Mouse (Mus musculus) hindbrain, embryonic 16.5 days (tissue): ENCODE measurements around the gene Txndc9. TPM values are rescaled to one million over a fixed set of nuclear protein-coding genes. Genes with fewer than 3 reads are reported as not detected.
"Not testable (repeated sequence)": the region's sequence is repeated elsewhere in the genome, so short reads cannot be mapped to it uniquely, and the experiment has no call there.

Experiments used
- ATAC-seq: fragments of 200-750 bp; cut with Nextera tagmentation; 2 replicates; pipeline ENCODE4 v1.8.0; 2017; ENCODE audit warnings: moderate TSS enrichment, moderate library complexity
- H3K27ac ChIP-seq: fragments of 300-500 bp; sonication (generic); 2 replicates; pipeline ENCODE4 v1.5.1; 2014; ENCODE audit warnings: low read depth, mild to moderate bottlenecking, control low read depth, low read length, moderate library complexity
- H3K27me3 ChIP-seq: fragments of 300-500 bp; sonication (generic); replicated peaks from 2 replicates; pipeline ENCODE4 v1.6.1; 2014; ENCODE audit warnings: low read length; ENCODE audit not compliant: control insufficient read depth, insufficient read depth
- H3K36me3 ChIP-seq: fragments of 300-500 bp; sonication (generic); 2 replicates; pipeline ENCODE4 v1.6.1; 2014; ENCODE audit warnings: mild to moderate bottlenecking, low read length, moderate library complexity, mixed read lengths; ENCODE audit not compliant: control insufficient read depth, insufficient read depth
- H3K4me1 ChIP-seq: fragments of 300-500 bp; sonication (generic); 2 replicates; pipeline ENCODE4 v1.6.1; 2014; ENCODE audit warnings: low read depth, low read length; ENCODE audit not compliant: control insufficient read depth, insufficient read depth
- H3K4me2 ChIP-seq: fragments of 300-500 bp; sonication (generic); 2 replicates; pipeline ENCODE4 v1.6.1; 2014; ENCODE audit warnings: mild to moderate bottlenecking, low read length, control low read depth, moderate library complexity
- H3K4me3 ChIP-seq: fragments of 300-500 bp; sonication (generic); 2 replicates; pipeline ENCODE4 v1.5.1; 2014; ENCODE audit warnings: mild to moderate bottlenecking, low read length, control low read depth, moderate library complexity
- H3K9ac ChIP-seq: fragments of 300-500 bp; sonication (generic); 2 replicates; pipeline ENCODE4 v1.6.1; 2014; ENCODE audit warnings: low read depth, mild to moderate bottlenecking, control low read depth, low read length, moderate library complexity
- H3K9me3 ChIP-seq: fragments of 300-500 bp; sonication (generic); 2 replicates; pipeline ENCODE4 v1.6.1; 2014; ENCODE audit warnings: mild to moderate bottlenecking, low read length, moderate library complexity; ENCODE audit not compliant: control insufficient read depth
- WGBS: fragments of 180-500 bp; shearing (Covaris S2); extraction: QIAGEN DNeasy Blood & Tissue Kit; methylation state at CpG from one replicate; pipeline ENCODE4 v1.1.7; 2014; 5-methylcytosine and 5-hydroxymethylcytosine counted together
- polyA plus RNA-seq: library from polyadenylated mRNA; unstranded; fragments of >200 nt; fragmentation: Nextera tagmentation; extraction: Ambion mirVana; gene quantifications from 2 replicates; pipeline ENCODE4 v1.2.1, GENCODE M21; 2015

Txndc9 gene
- polyA plus RNA-seq, 1 experiment from 2014 or later: 136 TPM

DNA sequence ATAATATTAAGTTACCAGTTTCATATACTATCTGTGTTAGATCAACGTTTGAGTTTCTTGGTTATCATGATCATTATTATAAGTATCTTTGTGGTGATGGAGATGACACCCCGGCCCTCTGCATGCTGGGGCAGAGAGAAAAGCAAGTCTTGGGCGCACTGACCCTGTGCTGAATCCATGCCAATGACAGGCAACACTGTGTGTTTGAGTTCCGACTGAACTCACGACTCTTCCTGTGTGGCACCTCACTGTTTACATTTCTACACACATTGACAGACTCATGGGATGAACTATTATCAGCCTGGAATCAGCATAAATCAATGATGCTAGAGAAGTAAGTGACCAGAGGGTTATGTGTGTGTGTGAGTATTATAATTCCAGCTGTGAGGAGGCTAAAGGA, 9.8 kb downstream of the Txndc9 start:
- H3K4me3 ChIP-seq: no peak overlapping the region
- no peak overlapping the region for H3K27ac ChIP-seq
- H3K36me3 ChIP-seq: peaks cover 42% of the 10 kb centered on the region
- no peaks in the 10 kb centered on the region for H3K4me1 ChIP-seq
- no peak for ATAC-seq
- no peaks in the 10 kb centered on the region for H3K9me3 ChIP-seq
- H3K27me3 ChIP-seq: no peaks in the 10 kb centered on the region
- H3K9ac ChIP-seq: no peak overlapping the region
- 96% methylated on average over 5 of the region's 5 CpGs for WGBS
- no peak overlapping the region for H3K4me2 ChIP-seq

DNA sequence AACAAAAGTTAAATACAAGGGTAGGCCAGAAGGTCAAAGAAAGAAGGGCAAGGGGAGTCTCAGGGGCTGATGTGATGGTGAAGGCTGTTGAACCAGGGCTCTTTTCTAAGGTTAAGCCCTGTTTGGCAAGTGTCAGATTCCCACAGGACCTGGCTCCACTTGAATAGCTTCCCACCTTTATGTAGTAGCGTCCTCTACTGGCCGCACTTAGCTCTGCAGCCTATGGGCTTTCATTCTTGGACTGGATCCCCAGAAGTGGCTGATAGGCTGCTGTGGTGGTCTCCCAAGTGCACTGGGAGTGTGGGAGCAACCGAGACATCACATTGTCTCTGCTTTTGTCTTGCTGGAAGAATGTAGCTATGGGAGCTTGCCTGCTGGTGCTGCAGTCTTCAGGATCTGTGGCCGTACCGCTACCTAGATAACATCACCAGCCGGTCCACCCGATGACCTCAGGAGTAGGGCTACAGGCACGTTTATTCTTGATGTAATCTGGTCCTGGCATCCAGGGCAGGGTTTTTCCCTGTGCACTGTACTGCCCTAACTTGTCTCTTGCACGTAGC, 11.8 kb downstream of the Txndc9 start:
- peaks cover 32% of the 10 kb centered on the region for H3K36me3 ChIP-seq
- no peaks in the 10 kb centered on the region for H3K27me3 ChIP-seq
- 81% methylated on average over 9 of the region's 9 CpGs for WGBS
- H3K9ac ChIP-seq: no peak overlapping the region
- no peak; the same call in 1 of the 2 replicates for ATAC-seq
- no peak overlapping the region for H3K4me3 ChIP-seq
- H3K27ac ChIP-seq: no peak overlapping the region
- H3K4me1 ChIP-seq: no peaks in the 10 kb centered on the region
- no peaks in the 10 kb centered on the region for H3K9me3 ChIP-seq
- H3K4me2 ChIP-seq: no peak overlapping the region

DNA sequence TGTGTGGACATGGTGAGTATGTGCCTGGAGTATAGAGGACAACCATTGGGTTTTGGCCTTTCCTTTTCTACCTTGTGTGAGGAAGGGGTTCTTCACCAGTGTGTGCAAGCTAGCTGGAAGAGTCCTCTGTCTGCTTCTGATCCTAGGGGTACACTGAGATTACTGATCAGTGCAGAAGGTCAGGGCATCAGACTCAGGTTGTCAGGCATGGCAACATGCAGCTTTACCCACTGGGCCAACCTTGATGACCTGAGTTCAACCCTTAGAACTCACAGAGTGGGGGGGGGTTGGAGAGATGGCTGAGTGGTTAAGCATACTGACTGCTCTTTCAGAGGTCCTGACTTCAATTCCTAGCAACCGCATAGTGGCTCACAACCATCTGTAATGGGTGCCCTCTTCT, 13.4 kb downstream of the Txndc9 start:
- no peaks in the 10 kb centered on the region for H3K9me3 ChIP-seq
- ATAC-seq: 0 out of 2 replicates have a peak, but pooled peaks have one; percentile 30
- H3K27me3 ChIP-seq: no peaks in the 10 kb centered on the region
- no peak overlapping the region for H3K27ac ChIP-seq
- H3K4me3 ChIP-seq: no peak overlapping the region
- no peak overlapping the region for H3K4me2 ChIP-seq
- H3K36me3 ChIP-seq: peaks cover 23% of the 10 kb centered on the region
- H3K9ac ChIP-seq: no peak overlapping the region
- 85% methylated on average over 1 of the region's 1 CpGs for WGBS
- no peaks in the 10 kb centered on the region for H3K4me1 ChIP-seq

DNA sequence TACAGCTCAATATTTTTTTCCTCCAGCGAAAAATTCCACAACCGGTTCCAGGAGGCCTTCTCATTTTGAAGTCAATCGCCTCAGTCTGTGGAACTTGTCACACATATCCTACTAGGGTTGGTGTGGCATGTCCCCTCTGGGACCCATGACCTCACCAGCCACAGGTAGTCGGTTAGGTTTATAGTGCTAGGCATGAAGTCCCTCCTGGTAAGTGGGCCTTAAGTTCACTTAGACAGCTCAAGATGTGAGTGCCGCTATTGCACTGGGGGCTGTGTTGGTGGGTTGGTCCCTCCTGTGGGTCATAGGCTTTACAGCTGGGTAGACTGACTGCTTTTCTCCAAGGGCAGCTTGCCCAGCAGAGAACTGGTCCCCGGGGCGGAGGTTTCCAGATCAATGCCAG, 20.4 kb downstream of the Txndc9 start:
- no peak overlapping the region for H3K4me3 ChIP-seq
- H3K27me3 ChIP-seq: no peaks in the 10 kb centered on the region
- H3K36me3 ChIP-seq: no peaks in the 10 kb centered on the region
- no peak overlapping the region for H3K27ac ChIP-seq
- no peaks in the 10 kb centered on the region for H3K4me1 ChIP-seq
- no peak overlapping the region for H3K4me2 ChIP-seq
- H3K9me3 ChIP-seq: no peaks in the 10 kb centered on the region
- no peak overlapping the region for H3K9ac ChIP-seq
- no peak for ATAC-seq
- WGBS: 91% methylated on average over 7 of the region's 7 CpGs

DNA sequence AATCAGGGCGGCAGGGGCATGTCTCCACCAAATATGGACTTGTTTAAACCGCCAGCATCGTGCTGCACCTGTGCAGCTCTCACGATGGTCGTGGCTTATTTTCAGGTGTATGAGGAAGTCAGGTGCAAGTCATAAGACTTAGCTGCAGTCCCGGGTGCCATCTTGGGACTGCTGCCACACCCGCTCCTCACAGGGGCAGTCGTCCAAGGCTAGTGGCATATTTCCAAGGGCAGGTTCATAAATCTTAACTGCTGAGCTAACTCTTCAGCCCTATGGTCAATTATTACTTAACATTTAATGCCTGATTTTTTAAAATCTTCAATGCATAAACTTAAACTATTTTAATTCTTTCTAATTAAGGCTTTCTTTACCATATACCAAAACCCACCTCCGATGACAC, 21.0 kb downstream of the Txndc9 start:
- WGBS: 73% methylated on average over 9 of the region's 9 CpGs
- H3K27me3 ChIP-seq, H3K4me3 ChIP-seq, H3K9ac ChIP-seq, H3K4me1 ChIP-seq, H3K9me3 ChIP-seq, ATAC-seq, H3K27ac ChIP-seq, H3K36me3 ChIP-seq, H3K4me2 ChIP-seq: not testable (repeated sequence)

DNA sequence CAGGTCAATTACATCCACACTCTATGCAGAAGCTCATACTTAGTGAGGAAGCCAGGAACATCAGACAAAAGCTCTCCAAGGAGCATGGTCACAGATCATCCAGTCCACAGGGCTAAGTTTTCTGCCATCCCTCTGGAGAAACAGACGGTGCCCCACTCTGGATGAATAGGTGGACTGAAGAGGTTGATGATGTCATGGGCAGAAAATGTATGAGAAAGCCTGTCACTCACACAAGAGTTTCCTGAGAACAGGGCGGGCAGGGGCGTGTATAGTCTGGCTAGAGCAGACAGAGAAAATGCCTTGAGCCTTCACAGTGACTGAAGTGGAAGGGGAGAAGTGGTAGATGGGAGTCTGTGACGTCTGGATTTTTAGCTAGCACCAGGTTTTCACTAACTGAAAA, 26.2 kb downstream of the Txndc9 start:
- no peaks in the 10 kb centered on the region for H3K36me3 ChIP-seq
- no peak overlapping the region for H3K4me3 ChIP-seq
- no peak overlapping the region for H3K27ac ChIP-seq
- H3K9me3 ChIP-seq: no peaks in the 10 kb centered on the region
- no peak overlapping the region for H3K9ac ChIP-seq
- H3K27me3 ChIP-seq: no peaks in the 10 kb centered on the region
- H3K4me1 ChIP-seq: no peaks in the 10 kb centered on the region
- ATAC-seq: no peak
- 65% methylated on average over 4 of the region's 4 CpGs for WGBS
- H3K4me2 ChIP-seq: no peak overlapping the region

DNA sequence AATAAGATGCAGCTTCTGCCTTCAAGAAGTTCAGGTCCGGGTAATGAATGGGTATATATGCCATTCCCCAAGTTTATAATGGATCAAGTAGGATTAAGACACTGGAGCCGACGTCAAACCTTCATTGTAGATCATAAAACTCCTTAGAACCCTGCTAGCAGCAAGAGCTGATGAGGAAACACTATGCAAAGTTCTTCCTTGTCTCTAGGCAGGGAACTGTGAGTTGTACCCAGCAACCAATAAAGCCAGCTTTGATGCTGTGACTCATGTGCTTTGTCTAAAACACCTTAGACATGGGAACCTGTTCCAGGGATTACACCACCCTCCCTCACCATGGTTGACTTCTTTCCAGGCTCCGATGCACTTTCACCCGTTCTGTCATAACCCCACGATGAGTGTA, 28.9 kb downstream of the Txndc9 start:
- 88% methylated on average over 6 of the region's 6 CpGs for WGBS
- H3K36me3 ChIP-seq: no peaks in the 10 kb centered on the region

DNA sequence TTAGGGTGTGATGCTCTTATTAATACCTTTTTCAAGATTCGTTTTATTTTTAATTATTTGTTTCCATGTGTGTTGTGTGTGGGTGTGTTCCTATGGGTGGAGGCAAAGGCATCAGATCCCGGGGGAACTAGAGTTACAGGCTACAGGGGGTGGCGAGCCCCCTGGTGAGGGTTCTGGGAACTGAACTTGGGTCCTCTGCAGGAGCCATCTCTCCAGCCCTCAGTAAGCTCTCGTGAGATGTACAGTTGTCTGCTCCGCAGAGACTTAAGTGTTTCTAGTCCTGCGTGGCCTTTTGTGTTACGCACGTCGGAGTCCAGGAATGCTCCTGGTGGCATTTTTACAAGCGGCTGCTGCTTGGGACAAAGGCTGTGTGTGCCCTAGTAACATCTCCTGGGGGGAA, 32.1 kb downstream of the Txndc9 start:
- ATAC-seq: no peak
- no peaks in the 10 kb centered on the region for H3K27me3 ChIP-seq
- H3K4me3 ChIP-seq: no peak overlapping the region
- 53% methylated on average over 10 of the region's 10 CpGs for WGBS
- no peaks in the 10 kb centered on the region for H3K9me3 ChIP-seq
- no peaks in the 10 kb centered on the region for H3K4me1 ChIP-seq
- no peak overlapping the region for H3K9ac ChIP-seq
- H3K27ac ChIP-seq: no peak overlapping the region
- H3K4me2 ChIP-seq: no peak overlapping the region
- H3K36me3 ChIP-seq: no peaks in the 10 kb centered on the region

More for the DNA sequence above, 28.9 kb downstream of the Txndc9 start:
- Histone ChIP-seq H3K9me3 (no peaks in the 10 kb centered on the region), H3K27me3 (no peaks in the 10 kb centered on the region), H3K4me2 (no peak overlapping the region), H3K9ac (no peak overlapping the region), H3K4me3 (no peak overlapping the region), H3K4me1 (no peaks in the 10 kb centered on the region), H3K27ac (no peak overlapping the region)
- ATAC-seq: no peak

DNA sequence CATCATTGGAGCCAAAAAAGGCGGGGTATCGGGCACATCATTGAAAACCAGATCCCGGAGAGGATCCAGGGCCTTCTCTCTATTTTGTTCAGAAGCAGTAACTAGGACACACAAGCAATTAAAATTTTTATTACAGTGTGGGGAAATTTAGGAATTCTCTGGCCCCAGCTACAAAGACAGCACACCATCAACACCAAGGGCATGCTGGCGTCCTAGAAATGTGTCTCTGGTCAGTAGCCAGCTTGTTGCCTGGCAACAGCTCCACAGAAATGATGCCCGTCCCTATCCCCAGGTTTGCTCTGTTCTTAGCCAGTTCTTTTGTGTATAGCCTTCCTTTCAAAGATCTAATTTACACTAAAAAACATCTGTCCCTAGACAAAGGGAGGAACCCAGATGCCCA, 38.2 kb downstream of the Txndc9 start:
- Histone ChIP-seq H3K4me1 (no peaks in the 10 kb centered on the region), H3K9me3 (no peaks in the 10 kb centered on the region), H3K9ac (no peak overlapping the region), H3K36me3 (no peaks in the 10 kb centered on the region), H3K4me3 (no peak overlapping the region), H3K4me2 (no peak overlapping the region), H3K27me3 (no peaks in the 10 kb centered on the region), H3K27ac (no peak overlapping the region)
- peak; percentile 71 for ATAC-seq
- WGBS: 45% methylated on average over 5 of the region's 5 CpGs

DNA sequence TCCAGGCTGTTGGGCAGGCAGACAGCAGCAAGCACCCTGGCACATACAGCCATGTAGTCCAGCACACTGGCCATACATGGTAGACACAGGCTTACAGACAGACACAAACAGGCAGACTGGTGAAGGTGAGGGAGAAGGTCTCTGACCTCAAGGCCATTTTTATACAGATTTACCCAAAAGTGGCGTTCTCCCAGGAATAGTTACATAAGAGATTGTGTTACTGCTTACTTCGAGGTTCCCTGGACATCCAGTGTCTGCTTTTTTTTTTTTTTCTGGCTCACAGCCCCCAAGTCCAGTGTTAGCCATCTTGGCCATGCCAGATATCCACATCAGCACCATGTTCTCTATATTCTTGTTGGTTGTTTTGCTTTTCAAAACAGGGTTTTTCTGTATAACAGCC, 39.2 kb downstream of the Txndc9 start:
- no peak overlapping the region for H3K4me3 ChIP-seq
- no peaks in the 10 kb centered on the region for H3K4me1 ChIP-seq
- H3K27ac ChIP-seq: no peak overlapping the region
- no peak overlapping the region for H3K9ac ChIP-seq
- 87% methylated on average over 2 of the region's 2 CpGs for WGBS
- H3K4me2 ChIP-seq: no peak overlapping the region
- no peak for ATAC-seq
- no peaks in the 10 kb centered on the region for H3K9me3 ChIP-seq
- H3K36me3 ChIP-seq: no peaks in the 10 kb centered on the region
- H3K27me3 ChIP-seq: no peaks in the 10 kb centered on the region
